Comparison of ENCODE assay signal across 13 mouse cellular contexts in the genomic region with DNA sequence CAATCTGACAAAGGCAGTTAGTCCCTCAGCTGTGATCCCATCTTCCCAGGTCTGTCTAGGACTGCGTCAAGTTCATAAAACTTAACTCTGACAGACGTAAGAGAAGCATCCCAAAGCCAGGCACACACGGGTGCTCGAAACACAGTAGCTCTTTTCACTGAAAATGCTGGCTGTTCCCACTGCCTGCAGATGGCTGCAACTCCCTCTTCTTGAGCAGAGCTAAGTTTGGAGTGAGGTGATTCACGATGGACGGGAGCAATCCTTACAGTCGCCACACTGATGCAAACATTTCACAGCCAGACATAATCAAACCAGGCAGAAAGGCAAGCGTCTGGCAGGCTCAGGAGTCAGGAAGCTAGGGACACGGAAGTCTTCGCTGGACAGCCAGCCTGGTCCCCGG.
DNase-seq lines count a peak whose midpoint lies in the region; ATAC-seq and TF ChIP-seq lines count a peak whose summit lies in the region.
"Had no signal": no experiment of that assay in that cellular context is flagged by ENCODE, and none has a peak within 500 bp of the region (broad histone marks: within the 10 kb centered on the region; RNA-seq: fewer than 3 reads in every experiment).

No protein-coding gene starts in this region.

- no peaks in the 10 kb centered on the region for H3K9me3 ChIP-seq in hindbrain, embryonic 12.5 days (replicated peaks)
- no peaks in the 10 kb centered on the region for H3K9me3 ChIP-seq in hindbrain, embryonic 14.5 days (ENCODE audit: control insufficient read depth, low read length)
- H3K9me3 ChIP-seq in lung, embryonic 14.5 days (ENCODE audit: low read depth, low read length) = no peaks in the 10 kb centered on the region
- no peaks in the 10 kb centered on the region for H3K9me3 ChIP-seq in hindbrain, embryonic 15.5 days
- no peaks in the 10 kb centered on the region for H3K9me3 ChIP-seq in intestine, embryonic 16.5 days (ENCODE audit: control insufficient read depth, low read length)
- H3K9me3 ChIP-seq: stomach, embryonic 15.5 days had no signal

- DNase-seq in hindbrain, embryonic 14.5 days (ENCODE audit: low spot score) = no peak
- peak; percentile 24 for DNase-seq in lung, embryonic 14.5 days
- no peak for DNase-seq in lung, postnatal 10 days
- no peak for DNase-seq in spleen, adult 18-20 months
- DNase-seq in spleen, postnatal 36 days (ENCODE audit: low spot score in 2 of 2) = no peak
- DNase-seq: cerebellum, postnatal 25 days; thymus, postnatal 36 days had no signal

- no peaks in the 10 kb centered on the region for H3K36me3 ChIP-seq in hindbrain, embryonic 12.5 days
- no peaks in the 10 kb centered on the region; the same call in 1 of the 2 replicates for H3K36me3 ChIP-seq in hindbrain, embryonic 14.5 days (replicated peaks; ENCODE audit: control insufficient read depth, insufficient read depth)
- no peaks in the 10 kb centered on the region for H3K36me3 ChIP-seq in lung, embryonic 14.5 days (ENCODE audit: insufficient read depth)
- no peaks in the 10 kb centered on the region for H3K36me3 ChIP-seq in hindbrain, embryonic 15.5 days
- H3K36me3 ChIP-seq in intestine, embryonic 16.5 days (ENCODE audit: control insufficient read depth, insufficient read depth, low read length) = no peaks in the 10 kb centered on the region
- H3K36me3 ChIP-seq: stomach, embryonic 15.5 days had no signal

- H3K4me1 ChIP-seq in hindbrain, embryonic 12.5 days = peaks cover 14% of the 10 kb centered on the region
- H3K4me1 ChIP-seq in hindbrain, embryonic 14.5 days (replicated peaks; ENCODE audit: control insufficient read depth, insufficient read depth, low read length) = no peaks in the 10 kb centered on the region
- no peaks in the 10 kb centered on the region for H3K4me1 ChIP-seq in lung, embryonic 14.5 days (ENCODE audit: insufficient read depth)
- H3K4me1 ChIP-seq in hindbrain, embryonic 15.5 days (replicated peaks) = no peaks in the 10 kb centered on the region; the same call in 1 of the 2 replicates
- H3K4me1 ChIP-seq in intestine, embryonic 16.5 days (ENCODE audit: control insufficient read depth, insufficient read depth, low read length) = no peaks in the 10 kb centered on the region
- H3K4me1 ChIP-seq: stomach, embryonic 15.5 days had no signal

- ATAC-seq in hindbrain, embryonic 12.5 days (ENCODE audit: low FRiP score) = 0 out of 2 replicates have a peak, but pooled peaks have one; percentile 5
- ATAC-seq in hindbrain, embryonic 14.5 days (ENCODE audit: low FRiP score) = no peak
- ATAC-seq in lung, embryonic 14.5 days (ENCODE audit: insufficient read depth) = peak; percentile 25; the same call in 1 of the 2 replicates
- 0 out of 2 replicates have a peak, but pooled peaks have one; percentile 7 for ATAC-seq in hindbrain, embryonic 15.5 days (ENCODE audit: low FRiP score, low read depth)
- ATAC-seq in intestine, embryonic 16.5 days = peak; percentile 34; the same call in 1 of the 2 replicates
- ATAC-seq: inflammation-experienced regulatory T-cells, adult 6 months had no signal

- H3K27me3 ChIP-seq in hindbrain, embryonic 12.5 days = no peaks in the 10 kb centered on the region
- no peaks in the 10 kb centered on the region for H3K27me3 ChIP-seq in hindbrain, embryonic 14.5 days (ENCODE audit: control insufficient read depth, insufficient read depth, low read length)
- no peaks in the 10 kb centered on the region for H3K27me3 ChIP-seq in lung, embryonic 14.5 days (ENCODE audit: insufficient read depth, low read length)
- no peaks in the 10 kb centered on the region for H3K27me3 ChIP-seq in hindbrain, embryonic 15.5 days
- H3K27me3 ChIP-seq in intestine, embryonic 16.5 days (replicated peaks; ENCODE audit: control insufficient read depth, insufficient read depth, low read length) = no peaks in the 10 kb centered on the region
- H3K27me3 ChIP-seq: stomach, embryonic 15.5 days had no signal

- 84% methylated on average over 11 of the region's 11 CpGs for WGBS in hindbrain, embryonic 12.5 days
- WGBS in hindbrain, embryonic 14.5 days = 76% methylated on average over 11 of the region's 11 CpGs
- 46% methylated on average over 11 of the region's 11 CpGs for WGBS in lung, embryonic 14.5 days
- 81% methylated on average over 11 of the region's 11 CpGs for WGBS in hindbrain, embryonic 15.5 days
- 45% methylated on average over 11 of the region's 11 CpGs for WGBS in intestine, embryonic 16.5 days

- TF ChIP-seq CTCF in lung, embryonic 14.5 days (IDR thresholded peaks at IDR 0.05; ENCODE audit: low read depth) = no peak

- no peak overlapping the region for H3K4me3 ChIP-seq in hindbrain, embryonic 12.5 days
- no peak overlapping the region for H3K4me3 ChIP-seq in hindbrain, embryonic 14.5 days (replicated peaks; ENCODE audit: low read length)
- no peak overlapping the region for H3K4me3 ChIP-seq in lung, embryonic 14.5 days (ENCODE audit: low read depth, low read length)
- no peak overlapping the region for H3K4me3 ChIP-seq in hindbrain, embryonic 15.5 days
- no peak overlapping the region for H3K4me3 ChIP-seq in intestine, embryonic 16.5 days (ENCODE audit: low read length)
- H3K4me3 ChIP-seq: stomach, embryonic 15.5 days had no signal

- no peak overlapping the region; the same call in 1 of the 2 replicates for H3K27ac ChIP-seq in hindbrain, embryonic 12.5 days
- no peak overlapping the region for H3K27ac ChIP-seq in hindbrain, embryonic 14.5 days
- no peak overlapping the region; the same call in 1 of the 2 replicates for H3K27ac ChIP-seq in lung, embryonic 14.5 days (ENCODE audit: low read depth)
- H3K27ac ChIP-seq in hindbrain, embryonic 15.5 days (replicated peaks) = no peak overlapping the region
- no peak overlapping the region for H3K27ac ChIP-seq in intestine, embryonic 16.5 days (ENCODE audit: low read length)
- H3K27ac ChIP-seq: macrophage; stomach, embryonic 15.5 days had no signal

- H3K9ac ChIP-seq in hindbrain, embryonic 12.5 days = no peak overlapping the region
- no peak overlapping the region for H3K9ac ChIP-seq in hindbrain, embryonic 14.5 days
- H3K9ac ChIP-seq in lung, embryonic 14.5 days = no peak overlapping the region
- H3K9ac ChIP-seq in hindbrain, embryonic 15.5 days = no peak overlapping the region
- H3K9ac ChIP-seq in intestine, embryonic 16.5 days (ENCODE audit: low read depth, low read length) = no peak overlapping the region
- H3K9ac ChIP-seq: stomach, embryonic 15.5 days had no signal

- H3K4me2 ChIP-seq in hindbrain, embryonic 12.5 days (replicated peaks) = no peak overlapping the region
- H3K4me2 ChIP-seq in hindbrain, embryonic 14.5 days (replicated peaks) = no peak overlapping the region
- 0 out of 2 replicates have a peak overlapping the region, but pooled peaks have one; percentile 15 for H3K4me2 ChIP-seq in lung, embryonic 14.5 days
- H3K4me2 ChIP-seq in hindbrain, embryonic 15.5 days = no peak overlapping the region
- no peak overlapping the region for H3K4me2 ChIP-seq in intestine, embryonic 16.5 days (ENCODE audit: low read depth, low read length)
- H3K4me2 ChIP-seq: stomach, embryonic 15.5 days had no signal
